Mouse (Mus musculus): ENCODE results near the gene Asl.
A peak's percentile ranks its signal among the peaks of the same experiment; 100 is the strongest.

The Asl gene

GRCm38 (mm10) chr5:130029142-130029897 is at the start of gene Asl, which contains the start of gene Crcp:
Asl (minus strand) TSS chr5:130029247.
Crcp (plus strand) TSS chr5:130029290.
- peak; percentile 60 for DNase-seq (ENCODE audit: low spot score)

DNA sequence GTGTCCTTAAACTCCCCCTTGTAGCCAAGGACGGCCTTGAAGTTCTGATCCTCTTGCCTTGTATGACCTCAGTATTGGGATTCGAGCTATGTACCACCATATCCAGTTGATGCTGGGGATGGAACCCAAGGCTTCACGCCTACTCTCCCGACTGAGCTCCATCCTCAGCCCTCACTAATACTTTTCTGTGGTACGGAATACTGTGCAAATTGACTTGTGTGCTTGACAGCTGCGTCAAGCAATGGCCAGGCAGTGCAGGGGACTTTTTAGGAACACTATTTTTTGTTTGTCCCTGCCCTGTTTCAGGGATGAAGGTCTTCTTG is 49.7 kb upstream of the Asl start:
- DNase-seq (ENCODE audit: low spot score) = no peak

- no peak for DNase-seq (ENCODE audit: low spot score)
Observed at GRCm38 (mm10) chr5:130078096-130078833, 49.2 kb upstream of the Asl start.

DNA sequence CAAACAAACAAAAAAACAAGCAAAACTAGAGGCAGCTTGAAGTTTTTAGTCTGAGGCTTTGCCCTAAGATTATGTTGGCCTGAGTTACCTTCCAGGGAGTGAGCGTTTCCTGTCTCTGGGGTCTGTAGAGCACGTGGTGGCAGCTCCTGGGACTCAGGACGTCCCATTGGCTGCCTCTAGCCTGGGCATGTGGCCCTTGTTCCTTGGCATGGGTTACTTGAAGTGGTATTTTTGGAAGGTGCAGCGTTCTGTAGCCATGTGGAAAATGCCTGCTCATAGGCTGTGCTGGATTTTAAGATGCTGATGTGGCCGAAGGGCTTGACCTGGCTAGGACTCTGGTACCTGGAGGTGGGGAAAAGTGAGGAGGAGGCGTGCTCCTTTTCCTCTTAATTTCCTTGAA is 47.3 kb upstream of the Asl start:
- DNase-seq (ENCODE audit: low spot score) = no peak

DNA sequence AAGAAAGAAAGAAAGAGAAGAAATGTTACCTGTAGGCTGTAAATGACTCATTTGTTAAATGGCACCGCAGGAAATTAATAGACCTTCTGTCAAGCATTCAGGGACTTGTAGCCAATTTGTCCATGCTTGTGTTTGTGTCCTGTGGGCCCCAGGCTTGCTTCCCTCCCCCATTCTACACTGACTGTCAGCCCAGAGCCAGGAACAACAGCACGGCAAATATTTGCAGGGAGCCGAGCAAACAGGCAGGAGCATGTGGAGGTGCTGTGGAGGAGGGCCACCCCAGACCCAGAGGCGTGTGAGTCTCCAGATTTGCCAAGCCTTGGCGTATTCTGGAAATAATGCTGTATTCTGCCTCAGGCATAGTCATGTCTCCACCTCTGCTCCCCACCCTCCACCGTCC is 45.4 kb upstream of the Asl start:
- DNase-seq (ENCODE audit: low spot score) = no peak

GRCm38 (mm10) chr5:130073026-130073425 is 44.0 kb upstream of the Asl start, which contains the start of gene Tpst1:
Tpst1 (plus strand) TSS chr5:130073326.
- no peak for DNase-seq (ENCODE audit: low spot score)

DNA sequence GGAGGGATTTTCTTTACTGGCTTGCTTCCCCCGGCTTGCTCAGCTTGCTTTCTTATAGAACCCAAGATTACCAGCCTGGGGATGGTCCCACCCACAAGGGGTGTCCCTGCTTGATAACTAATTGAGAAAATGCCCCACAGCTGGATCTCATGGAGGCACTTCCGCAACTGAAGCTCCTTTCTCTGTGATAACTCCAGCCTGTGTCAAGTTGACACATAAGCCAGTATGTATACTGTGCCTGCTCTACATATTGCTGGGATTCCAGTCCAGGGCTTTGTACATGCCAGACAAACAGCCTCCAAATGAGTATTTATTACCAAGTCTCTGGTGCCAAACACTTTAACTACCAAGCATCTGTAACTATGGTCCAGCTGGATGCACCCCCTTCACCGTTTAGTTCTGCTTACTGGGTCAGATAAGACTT is 38.8 kb upstream of the Asl start:
- peak; percentile 77 for DNase-seq (ENCODE audit: low spot score)

GRCm38 (mm10) chr5:130065579-130065978 is 36.5 kb upstream of the Asl start:
- DNase-seq (ENCODE audit: low spot score) = no peak

GRCm38 (mm10) chr5:130063760-130064159 is 34.7 kb upstream of the Asl start:
- no peak for DNase-seq (ENCODE audit: low spot score)

- no peak for DNase-seq (ENCODE audit: low spot score)
Observed at GRCm38 (mm10) chr5:130062096-130062495, 33.0 kb upstream of the Asl start.

DNA sequence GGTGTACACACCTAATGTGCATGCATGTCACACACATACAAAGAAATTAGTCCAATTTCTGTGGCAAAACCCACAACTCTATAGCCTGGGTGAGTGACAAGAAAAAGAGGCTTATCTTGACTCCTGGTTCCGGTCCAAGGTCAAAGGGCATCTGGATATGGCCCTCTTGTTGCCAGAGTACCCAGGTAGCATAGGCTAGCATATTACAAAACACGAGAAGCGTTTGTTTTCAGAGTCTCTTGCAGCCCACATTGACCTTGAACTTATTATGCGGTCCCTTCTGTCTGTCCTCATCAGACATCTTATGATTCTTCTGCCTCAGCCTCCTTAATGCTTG is 31.2 kb upstream of the Asl start:
- DNase-seq (ENCODE audit: low spot score) = no peak

DNA sequence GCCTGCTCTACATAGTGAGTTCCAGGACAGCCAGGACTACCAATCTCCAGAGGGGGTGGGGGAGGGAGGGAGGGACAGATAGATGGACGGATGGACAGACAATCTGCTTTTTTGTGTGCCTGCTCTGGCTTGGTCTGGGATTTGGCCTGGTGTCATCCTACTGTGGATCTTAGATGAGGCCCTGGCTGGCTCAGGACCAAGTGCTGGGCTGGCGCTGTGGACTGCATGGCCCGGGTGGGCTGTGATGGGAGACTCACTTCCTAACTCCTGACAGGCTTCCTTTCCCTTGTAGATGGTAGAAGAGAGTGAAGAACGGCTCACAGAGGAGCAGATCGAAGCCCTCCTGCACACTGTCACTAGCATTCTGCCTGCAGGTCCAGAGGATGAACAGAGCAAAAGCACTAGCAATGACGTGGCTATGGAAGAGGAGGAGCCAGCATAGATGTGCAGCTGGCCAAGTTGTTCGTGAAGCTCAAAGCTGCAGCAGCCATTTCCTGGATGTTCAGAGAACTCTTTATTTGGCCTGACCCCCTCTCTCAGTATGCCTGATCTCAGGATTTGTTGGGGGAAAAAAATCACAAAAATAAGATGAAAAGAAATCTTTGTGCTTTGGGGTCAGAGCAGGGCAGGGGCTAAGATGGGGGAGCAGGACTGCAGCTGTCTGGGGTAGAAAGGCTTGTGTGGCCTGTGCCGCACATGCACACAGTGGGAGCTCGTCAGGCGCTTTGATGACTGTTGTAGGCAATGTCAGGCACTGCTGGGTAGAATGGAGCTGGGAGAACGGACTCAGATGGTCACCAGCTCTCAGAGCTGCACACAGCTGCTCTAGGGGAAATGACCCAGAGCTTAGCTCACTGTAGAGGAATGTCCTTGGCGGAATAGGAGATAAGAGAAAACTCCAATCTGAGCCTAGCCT is 30.6 kb upstream of the Asl start:
- DNase-seq (ENCODE audit: low spot score) = no peak

DNA sequence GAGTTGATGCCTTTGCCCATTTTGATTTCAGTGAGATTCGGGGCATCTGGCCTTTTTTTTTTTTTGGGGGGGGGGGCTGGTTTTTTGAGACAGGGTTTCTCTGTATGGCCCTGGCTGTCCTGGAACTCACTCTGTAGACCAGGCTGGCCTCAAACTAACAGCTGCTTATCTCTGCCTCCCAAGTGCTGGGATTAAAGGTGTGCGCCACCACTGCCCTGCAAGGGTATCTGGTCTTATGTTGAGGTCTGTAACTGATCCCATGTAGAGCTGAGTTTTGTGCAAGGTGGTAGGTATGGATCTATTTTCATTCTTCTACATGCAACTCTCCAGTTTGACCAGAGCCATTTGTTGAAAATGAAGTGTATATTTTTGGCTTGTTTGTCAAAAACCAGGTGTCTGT is 27.3 kb upstream of the Asl start:
- DNase-seq (ENCODE audit: low spot score) = no peak

DNA sequence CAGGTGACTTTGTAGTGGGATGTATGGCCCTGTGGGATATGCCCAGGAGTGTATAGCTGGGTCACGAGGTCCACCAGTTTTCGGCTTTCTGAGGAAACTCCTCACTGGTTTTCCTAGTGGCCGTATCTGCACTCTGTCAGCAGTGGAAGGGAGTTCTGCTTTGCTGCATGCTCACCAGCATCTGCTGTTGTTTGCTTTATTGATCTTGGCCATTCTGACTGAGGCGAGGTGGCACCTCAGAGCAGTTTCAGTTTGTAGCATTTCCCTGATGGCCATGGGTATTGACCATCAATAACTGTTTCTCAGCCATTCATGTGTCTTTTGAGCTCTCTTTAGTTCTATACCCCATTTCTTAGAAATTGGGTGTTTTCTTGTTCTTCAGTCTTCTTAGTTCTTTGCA is 26.6 kb upstream of the Asl start:
- no peak for DNase-seq (ENCODE audit: low spot score)

DNA sequence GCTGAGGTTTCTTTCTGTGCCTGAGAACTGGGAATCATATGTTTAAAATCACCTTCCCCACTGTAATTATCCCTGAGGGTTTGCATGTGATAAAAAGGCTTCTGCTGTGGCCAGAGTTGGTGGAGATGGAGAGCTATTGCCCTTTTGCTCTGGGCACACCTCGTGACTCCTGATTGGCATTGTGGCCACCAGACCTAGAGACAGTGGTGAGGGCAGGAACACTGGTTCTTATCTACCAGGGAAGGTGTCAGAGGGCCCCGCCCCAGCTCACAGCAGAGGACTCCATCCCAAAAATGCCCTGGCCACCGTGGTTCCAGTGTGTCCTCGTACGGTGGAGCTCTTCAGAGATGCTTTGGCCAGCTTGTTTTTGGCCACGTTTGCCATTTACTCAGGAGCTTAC is 23.9 kb upstream of the Asl start:
- DNase-seq (ENCODE audit: low spot score) = no peak

- no peak for DNase-seq (ENCODE audit: low spot score)
Observed at GRCm38 (mm10) chr5:130052510-130052909, 23.5 kb upstream of the Asl start.

- DNase-seq (ENCODE audit: low spot score) = no peak
Observed at GRCm38 (mm10) chr5:130051073-130051860, 22.2 kb upstream of the Asl start.

DNA sequence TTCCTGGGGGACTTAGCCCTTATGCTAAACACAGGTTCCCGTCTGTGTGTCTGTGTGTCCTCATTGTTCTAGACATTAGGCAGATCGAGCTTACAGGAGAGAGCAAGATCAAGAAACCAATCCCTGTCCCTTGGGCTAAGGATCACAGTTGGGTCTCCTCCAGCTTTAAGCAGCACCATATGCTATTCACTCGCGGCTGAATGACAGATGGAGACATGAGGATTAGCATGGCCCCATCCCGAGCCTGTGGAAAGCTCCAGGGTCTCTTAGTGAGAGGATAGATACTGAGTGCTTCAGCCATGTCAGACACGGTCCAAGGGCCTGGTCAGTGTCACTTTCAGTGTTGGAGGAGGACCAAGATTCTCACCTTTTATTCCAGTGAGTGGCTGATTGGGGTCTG is 21.4 kb upstream of the Asl start:
- DNase-seq (ENCODE audit: low spot score) = no peak

- no peak for DNase-seq (ENCODE audit: low spot score)
Observed at GRCm38 (mm10) chr5:130048786-130049520, 19.9 kb upstream of the Asl start.

DNA sequence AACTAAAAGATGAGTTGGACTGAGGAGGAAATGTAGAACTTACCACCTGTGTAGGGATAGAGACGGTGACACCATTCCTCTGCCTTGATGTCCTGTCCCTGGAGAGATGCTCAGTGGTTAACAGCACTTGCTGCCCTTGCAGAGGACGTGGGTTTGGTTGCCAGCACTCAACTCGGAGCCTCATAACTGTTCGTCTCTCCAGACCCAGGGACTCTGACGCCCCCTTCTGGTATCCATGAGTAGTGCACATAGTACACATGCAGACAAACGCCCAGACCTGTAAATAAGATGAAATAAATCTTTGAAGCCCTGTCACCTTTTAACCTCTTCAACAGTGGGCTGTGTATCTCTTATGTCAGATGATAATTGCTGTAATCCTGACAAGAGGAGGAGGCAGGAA is 18.0 kb upstream of the Asl start:
- no peak for DNase-seq (ENCODE audit: low spot score)

GRCm38 (mm10) chr5:130046589-130046988 is 17.5 kb upstream of the Asl start:
- no peak for DNase-seq (ENCODE audit: low spot score)

Data from MN1 (cell line).